Mouse (Mus musculus): ENCODE measurements around the gene Ehmt2.
A peak's percentile ranks its signal among the peaks of the same experiment; 100 is the strongest.
"Not testable (repeated sequence)": the region's sequence is repeated elsewhere in the genome, so short reads cannot be mapped to it uniquely, and the experiment has no call there.

Ehmt2 gene

DNA sequence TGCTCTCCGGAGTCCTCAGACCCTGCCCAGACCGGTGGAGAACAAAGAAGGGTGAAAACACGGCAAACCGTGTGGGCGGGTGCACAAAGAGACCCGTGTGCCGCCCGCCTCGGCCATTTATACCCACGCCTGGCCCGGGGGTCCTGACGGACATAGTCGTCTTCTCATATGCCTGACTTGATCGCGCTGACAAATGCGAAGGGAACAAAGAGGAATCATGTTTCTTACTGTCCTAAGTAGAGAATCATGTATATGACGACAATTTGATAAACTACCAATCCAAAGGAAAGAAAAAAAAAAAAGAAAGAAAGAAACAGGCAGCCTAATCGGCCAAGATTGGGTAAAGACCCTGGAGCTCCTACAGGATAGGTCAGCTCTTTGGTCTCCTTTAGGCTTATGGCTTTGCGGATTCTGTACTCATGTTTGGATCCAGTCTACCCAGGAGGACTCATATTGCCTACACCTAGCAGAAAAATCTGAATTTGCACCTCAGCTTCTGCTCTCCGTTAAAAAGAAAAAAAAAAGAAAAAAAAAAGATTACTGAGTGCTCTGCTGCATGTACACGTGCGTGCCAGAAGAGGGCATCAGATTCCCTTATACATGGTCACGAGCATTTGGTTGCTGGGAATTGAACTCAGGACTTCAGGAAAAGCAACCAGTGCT, 54.2 kb downstream of the Ehmt2 start:
- peak; percentile 88 for DNase-seq (ENCODE audit: low read depth, low spot score)

GRCm38 (mm10) chr17:34953258-34953657, 55.0 kb downstream of the Ehmt2 start:
- peak; percentile 67 for DNase-seq (ENCODE audit: low read depth, low spot score)

DNA sequence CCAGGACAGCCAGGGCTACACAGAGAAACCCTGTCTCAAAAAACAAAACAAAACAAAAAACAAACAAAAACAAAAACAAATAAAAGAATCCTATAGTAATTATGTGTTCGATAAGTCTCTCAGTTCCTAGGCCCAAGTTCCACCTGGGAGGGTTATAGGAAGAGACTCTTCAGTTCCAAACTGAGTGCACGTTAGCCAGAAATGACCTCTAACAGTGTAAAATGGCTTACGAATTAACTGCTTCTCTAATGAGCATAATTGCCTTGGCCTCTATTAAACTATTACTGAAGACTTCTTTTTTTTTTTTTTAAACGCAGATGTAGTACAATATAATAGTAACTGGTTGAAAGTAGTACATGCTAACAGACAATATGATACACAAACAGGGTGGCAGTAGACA, 55.6 kb downstream of the Ehmt2 start:
- no peak for DNase-seq (ENCODE audit: low read depth, low spot score)

DNA sequence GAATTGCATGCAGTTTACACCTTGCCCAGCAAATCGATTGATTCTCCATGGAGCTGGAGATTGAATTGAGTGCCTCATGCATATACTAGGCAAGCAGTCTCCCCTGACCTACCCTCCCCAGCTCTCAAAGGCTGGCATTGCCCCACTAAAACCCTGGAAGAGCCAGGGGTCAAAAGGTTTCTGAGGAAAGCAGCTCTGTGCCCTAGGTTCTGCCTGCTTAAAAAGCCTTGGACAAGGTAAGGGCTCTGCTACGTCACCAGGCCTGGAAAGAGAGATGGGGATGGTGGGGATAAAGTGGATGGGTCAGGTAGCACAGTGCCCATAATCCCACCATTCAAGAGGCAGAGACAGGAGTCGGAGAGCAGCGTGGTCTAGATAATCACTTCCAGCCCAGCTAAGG, 56.6 kb downstream of the Ehmt2 start:
- no peak for DNase-seq (ENCODE audit: low read depth, low spot score)

- no peak for DNase-seq (ENCODE audit: low read depth, low spot score)
These were observed 57.6 kb downstream of the Ehmt2 start for GRCm38 (mm10) chr17:34955884-34956283.

- DNase-seq (ENCODE audit: low read depth, low spot score) = no peak
These were observed 58.1 kb downstream of the Ehmt2 start for GRCm38 (mm10) chr17:34956340-34956739.

DNA sequence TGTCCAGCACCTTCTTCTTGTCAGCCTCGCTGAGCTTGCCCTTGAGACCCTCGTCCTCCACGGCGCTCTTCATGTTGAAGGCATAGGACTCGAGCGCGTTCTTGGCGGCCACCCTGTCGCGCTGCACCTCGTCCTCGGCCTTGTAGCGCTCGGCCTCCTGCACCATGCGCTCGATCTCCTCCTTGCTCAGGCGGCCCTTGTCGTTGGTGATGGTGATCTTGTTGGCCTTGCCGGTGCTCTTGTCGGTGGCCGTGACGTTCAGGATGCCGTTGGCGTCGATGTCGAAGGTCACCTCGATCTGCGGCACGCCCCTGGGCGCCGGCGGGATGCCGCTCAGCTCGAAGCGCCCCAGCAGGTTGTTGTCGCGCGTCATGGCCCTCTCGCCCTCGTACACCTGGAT, 59.0 kb downstream of the Ehmt2 start:
- DNase-seq (ENCODE audit: low read depth, low spot score) = not testable (repeated sequence)

- not testable (repeated sequence) for DNase-seq (ENCODE audit: low read depth, low spot score)
These were observed 59.7 kb downstream of the Ehmt2 start for GRCm38 (mm10) chr17:34957966-34958365.

DNA sequence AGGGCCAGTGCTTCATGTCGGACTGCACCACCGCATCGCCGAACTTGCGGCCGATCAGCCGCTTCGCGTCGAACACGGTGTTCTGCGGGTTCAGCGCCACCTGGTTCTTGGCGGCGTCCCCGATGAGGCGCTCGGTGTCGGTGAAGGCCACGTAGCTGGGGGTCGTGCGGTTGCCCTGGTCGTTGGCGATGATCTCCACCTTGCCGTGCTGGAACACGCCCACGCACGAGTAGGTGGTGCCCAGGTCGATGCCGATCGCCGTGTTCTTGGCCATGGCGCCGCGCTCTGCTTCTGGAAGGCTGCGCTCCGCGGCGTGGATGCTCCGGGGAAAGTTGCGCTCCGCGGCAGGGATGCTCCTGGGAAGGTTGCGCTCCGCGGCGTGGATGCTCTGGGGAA, 60.5 kb downstream of the Ehmt2 start:
- not testable (repeated sequence) for DNase-seq (ENCODE audit: low read depth, low spot score)

DNA sequence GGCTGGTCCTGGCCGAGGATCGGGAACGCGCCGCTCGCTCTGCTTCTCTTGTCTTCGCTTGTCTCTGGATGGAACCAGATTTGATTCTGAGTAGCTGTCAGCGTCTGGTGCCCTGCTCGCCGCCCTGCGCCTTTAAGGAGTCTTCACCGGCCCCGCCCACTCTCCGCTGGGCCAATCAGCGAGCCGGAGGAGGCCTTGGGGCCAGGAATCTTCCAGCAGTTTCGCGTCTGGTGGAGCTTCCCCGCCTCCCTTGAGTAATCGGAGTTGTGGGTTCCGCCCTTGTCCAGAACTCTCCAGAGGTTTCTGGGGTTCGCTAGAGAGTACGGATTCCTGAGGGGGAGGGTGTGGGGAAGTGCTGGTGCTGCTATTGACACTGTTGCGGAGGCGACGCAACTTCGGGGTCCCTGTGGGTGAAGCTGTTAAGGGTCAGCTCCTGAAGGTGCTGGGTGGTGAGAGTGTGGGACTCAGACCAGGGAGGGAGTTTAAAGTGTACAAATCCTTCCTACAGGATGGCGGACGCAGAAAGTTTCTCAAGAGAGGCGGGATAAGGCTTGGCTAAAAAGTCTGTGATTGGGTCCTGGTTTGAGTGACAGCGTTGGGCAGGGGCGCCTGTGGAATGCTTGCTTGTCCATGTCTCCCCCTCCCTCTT, 61.0 kb downstream of the Ehmt2 start, which contains the start of gene Hspa1b:
Hspa1b (minus strand) TSS at position 109 of the 649 bp plus-strand sequence.
- DNase-seq (ENCODE audit: low read depth, low spot score) = peak; percentile 93

DNA sequence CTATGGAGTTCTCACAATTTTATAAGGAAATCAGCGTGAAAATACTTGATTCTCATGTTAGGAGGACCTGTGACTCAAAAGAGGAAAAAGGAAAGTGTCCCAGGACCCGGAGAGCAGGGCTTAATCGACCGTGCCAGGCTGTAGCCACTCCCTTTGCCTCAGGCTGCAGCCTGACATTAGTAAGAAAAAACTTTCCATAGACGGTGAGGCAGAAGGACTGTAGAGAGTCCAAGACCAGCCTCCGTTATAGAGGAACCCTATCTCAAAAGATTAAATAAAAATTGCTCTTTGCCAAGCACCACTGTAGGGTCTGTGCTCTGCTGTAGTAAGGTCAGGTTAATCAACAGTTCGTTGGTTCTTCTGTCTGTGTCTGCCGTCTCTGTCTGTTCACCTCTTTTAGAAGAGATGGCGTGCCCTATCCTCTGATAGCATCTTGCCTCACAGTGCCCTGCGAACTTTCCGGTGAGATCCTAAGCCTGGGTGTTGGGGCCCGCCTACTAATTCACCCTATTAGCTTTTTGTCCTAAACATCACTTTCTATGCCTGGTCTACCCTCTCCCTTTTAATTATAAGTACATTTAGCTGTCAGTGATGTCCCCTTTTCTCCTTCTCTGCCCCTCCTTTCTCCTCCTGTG, 61.7 kb downstream of the Ehmt2 start:
- DNase-seq (ENCODE audit: low read depth, low spot score) = no peak

- no peak for DNase-seq (ENCODE audit: low read depth, low spot score)
These were observed 62.6 kb downstream of the Ehmt2 start for GRCm38 (mm10) chr17:34960702-34961493.

DNA sequence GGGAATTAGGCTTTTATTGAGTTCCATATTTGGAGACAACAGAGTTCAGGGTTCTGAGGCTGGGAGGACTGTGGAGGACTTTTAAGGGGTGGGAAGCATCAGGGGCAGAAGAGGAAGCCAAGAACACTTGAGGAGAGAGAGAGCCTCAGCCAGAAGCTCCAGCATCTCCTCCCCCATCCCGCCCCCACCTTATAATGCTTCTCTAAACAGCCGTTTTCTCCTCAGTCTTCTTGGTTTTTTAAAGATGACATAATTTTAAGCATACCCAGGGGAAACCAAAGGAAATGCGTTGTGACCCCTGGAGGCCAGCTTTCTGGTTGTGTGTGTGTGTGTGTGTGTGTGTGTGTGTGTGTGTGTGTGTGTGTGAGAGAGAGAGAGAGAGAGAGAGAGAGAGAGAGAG, 63.9 kb downstream of the Ehmt2 start:
- DNase-seq (ENCODE audit: low read depth, low spot score) = no peak

GRCm38 (mm10) chr17:34962841-34963240, 64.6 kb downstream of the Ehmt2 start:
- no peak for DNase-seq (ENCODE audit: low read depth, low spot score)

Measured in R1 (cell line).